Mouse (Mus musculus): ENCODE measurements around the gene A930002H24Rik. TPM values are rescaled to one million over a fixed set of nuclear protein-coding genes. Genes with fewer than 3 reads are reported as not detected.

A930002H24Rik gene
- polyA plus RNA-seq (2012; rRNA removed) = 3.7 and 5.0 TPM in 2 replicates

DNA sequence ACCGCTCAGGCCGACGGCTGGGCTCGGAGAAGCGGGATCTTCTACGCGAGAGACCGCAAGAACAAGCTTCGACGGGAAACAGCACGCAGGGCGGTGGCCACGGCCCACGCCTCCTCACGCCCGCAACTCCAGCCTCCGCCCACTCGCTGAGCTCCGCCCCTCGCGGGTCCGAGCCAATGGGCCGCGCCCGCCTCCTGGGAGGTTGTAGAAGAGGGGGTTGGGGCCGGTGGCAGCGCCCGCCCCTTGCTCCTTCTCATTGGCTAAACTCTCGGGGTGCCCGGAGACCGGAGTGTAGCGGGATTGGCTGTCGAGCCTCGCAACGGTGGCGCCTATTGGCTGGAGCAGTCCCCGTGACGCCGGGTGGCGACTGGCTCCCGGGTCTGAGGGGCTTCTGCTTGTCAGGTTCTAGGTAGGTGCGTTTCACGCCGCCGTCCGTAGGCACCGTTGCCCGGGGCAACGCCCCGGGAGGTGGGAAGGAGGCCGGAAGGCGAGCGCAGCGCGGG lies at the start of gene A930002H24Rik:
Gene A930002H24Rik (minus strand): TSS at position 145 of the 503 bp plus-strand sequence.
- Histone ChIP-seq H3K27ac (ENCODE audit: control insufficient read depth, insufficient read depth, low read depth, low read length) (peak within 1 kb of the TSS; percentile 93), H3K27me3 (ENCODE audit: control insufficient read depth, insufficient read depth, low read length) (no peaks in the 10 kb centered on the region), H3K4me3 (ENCODE audit: control insufficient read depth, low read depth, low read length) (peak within 1 kb of the TSS; percentile 92), H3K4me1 (ENCODE audit: control insufficient read depth, insufficient read depth, low read length) (peaks cover 5% of the 10 kb centered on the region; the same call in 1 of the 2 replicates), H3K36me3 (ENCODE audit: control insufficient read depth, insufficient read depth, low read length) (no peaks in the 10 kb centered on the region)
- TF ChIP-seq CTCF (IDR thresholded peaks at IDR 0.05; ENCODE audit: control insufficient read depth, insufficient read depth, insufficient replicate concordance, low read depth, low read length) = no peak
- peak; percentile 93 for TF ChIP-seq POLR2A (IDR thresholded peaks at IDR 0.05; ENCODE audit: control insufficient read depth, low read depth, low read length)

DNA sequence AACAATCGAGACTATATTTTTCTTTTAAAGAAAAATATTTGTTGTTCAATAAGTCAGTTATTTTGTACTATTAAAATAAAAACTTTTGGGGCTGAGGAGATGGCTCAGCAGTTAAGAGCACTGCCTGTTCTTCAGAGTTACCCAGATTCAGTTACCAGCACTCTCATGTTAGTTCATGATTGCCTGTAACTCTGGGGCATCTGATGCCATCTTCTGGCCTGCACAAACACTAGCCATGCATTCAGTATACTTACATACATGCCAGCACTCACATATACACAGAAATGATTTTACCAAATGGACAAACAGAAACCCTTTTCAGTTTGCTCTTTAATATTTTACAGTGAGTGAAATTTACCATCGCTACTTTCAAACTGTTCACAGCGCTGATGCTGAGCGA lies 45.7 kb upstream of the A930002H24Rik start:
- Histone ChIP-seq H3K4me3 (ENCODE audit: control insufficient read depth, low read depth, low read length) (no peak overlapping the region), H3K4me1 (ENCODE audit: control insufficient read depth, insufficient read depth, low read length) (no peaks in the 10 kb centered on the region)

DNA sequence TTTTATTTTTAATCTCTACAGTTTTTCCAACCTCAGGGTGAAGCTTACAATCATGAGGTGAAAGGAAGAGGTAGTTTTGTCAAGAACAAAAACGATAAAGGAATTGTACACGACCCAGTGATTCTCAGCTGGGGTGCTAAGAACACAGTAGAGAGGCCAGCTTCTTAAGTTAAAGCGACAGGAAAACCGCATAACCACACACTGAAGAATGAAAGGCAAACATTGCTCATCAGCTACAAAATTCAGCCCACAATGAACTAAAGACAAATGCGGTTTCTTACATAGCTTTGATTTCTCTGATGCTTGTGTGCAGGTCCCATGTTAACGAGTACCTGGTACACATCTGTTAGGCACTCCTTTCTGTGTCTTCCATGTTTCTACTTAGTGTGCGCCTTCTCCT lies 33.5 kb upstream of the A930002H24Rik start:
- Histone ChIP-seq H3K27me3 (ENCODE audit: control insufficient read depth, insufficient read depth, low read length) (no peaks in the 10 kb centered on the region), H3K4me1 (ENCODE audit: control insufficient read depth, insufficient read depth, low read length) (no peaks in the 10 kb centered on the region), H3K27ac (ENCODE audit: control insufficient read depth, insufficient read depth, low read depth, low read length) (no peak overlapping the region), H3K36me3 (ENCODE audit: control insufficient read depth, insufficient read depth, low read length) (no peaks in the 10 kb centered on the region; the same call in 1 of the 2 replicates), H3K4me3 (ENCODE audit: control insufficient read depth, low read depth, low read length) (no peak overlapping the region)
- no peak for TF ChIP-seq POLR2A (IDR thresholded peaks at IDR 0.05; ENCODE audit: control insufficient read depth, low read depth, low read length)
- TF ChIP-seq CTCF (IDR thresholded peaks at IDR 0.05; ENCODE audit: control insufficient read depth, insufficient read depth, insufficient replicate concordance, low read depth, low read length) = no peak

More for the DNA sequence above, 45.7 kb upstream of the A930002H24Rik start:
- TF ChIP-seq CTCF (IDR thresholded peaks at IDR 0.05; ENCODE audit: control insufficient read depth, insufficient read depth, insufficient replicate concordance, low read depth, low read length) = no peak
- no peak for TF ChIP-seq POLR2A (IDR thresholded peaks at IDR 0.05; ENCODE audit: control insufficient read depth, low read depth, low read length)
- no peaks in the 10 kb centered on the region for H3K27me3 ChIP-seq (ENCODE audit: control insufficient read depth, insufficient read depth, low read length)
- no peaks in the 10 kb centered on the region; the same call in 1 of the 2 replicates for H3K36me3 ChIP-seq (ENCODE audit: control insufficient read depth, insufficient read depth, low read length)
- no peak overlapping the region for H3K27ac ChIP-seq (ENCODE audit: control insufficient read depth, insufficient read depth, low read depth, low read length)

DNA sequence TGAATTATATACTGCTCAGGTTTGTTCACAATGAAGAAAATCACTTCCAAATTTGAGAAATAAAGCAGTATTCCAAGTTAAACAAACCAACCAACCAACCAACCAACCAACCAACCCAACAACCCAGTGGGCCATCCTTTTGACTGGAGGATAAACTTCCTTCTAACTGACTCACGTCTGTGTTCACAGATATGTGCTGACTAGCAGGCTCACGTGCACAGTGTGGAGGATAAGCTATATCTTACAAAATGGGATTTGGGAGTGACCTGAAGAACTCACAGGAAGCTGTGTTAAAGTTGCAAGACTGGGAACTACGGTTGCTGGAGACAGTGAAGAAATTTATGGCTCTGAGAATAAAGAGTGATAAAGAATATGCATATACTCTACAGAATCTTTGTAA lies 32.2 kb upstream of the A930002H24Rik start:
- TF ChIP-seq POLR2A (IDR thresholded peaks at IDR 0.05; ENCODE audit: control insufficient read depth, low read depth, low read length) = no peak
- TF ChIP-seq CTCF (IDR thresholded peaks at IDR 0.05; ENCODE audit: control insufficient read depth, insufficient read depth, insufficient replicate concordance, low read depth, low read length) = no peak
- H3K27ac ChIP-seq (ENCODE audit: control insufficient read depth, insufficient read depth, low read depth, low read length) = no peak overlapping the region
- no peaks in the 10 kb centered on the region; the same call in 1 of the 2 replicates for H3K36me3 ChIP-seq (ENCODE audit: control insufficient read depth, insufficient read depth, low read length)
- H3K27me3 ChIP-seq (ENCODE audit: control insufficient read depth, insufficient read depth, low read length) = no peaks in the 10 kb centered on the region
- no peaks in the 10 kb centered on the region for H3K4me1 ChIP-seq (ENCODE audit: control insufficient read depth, insufficient read depth, low read length)
- no peak overlapping the region for H3K4me3 ChIP-seq (ENCODE audit: control insufficient read depth, low read depth, low read length)

DNA sequence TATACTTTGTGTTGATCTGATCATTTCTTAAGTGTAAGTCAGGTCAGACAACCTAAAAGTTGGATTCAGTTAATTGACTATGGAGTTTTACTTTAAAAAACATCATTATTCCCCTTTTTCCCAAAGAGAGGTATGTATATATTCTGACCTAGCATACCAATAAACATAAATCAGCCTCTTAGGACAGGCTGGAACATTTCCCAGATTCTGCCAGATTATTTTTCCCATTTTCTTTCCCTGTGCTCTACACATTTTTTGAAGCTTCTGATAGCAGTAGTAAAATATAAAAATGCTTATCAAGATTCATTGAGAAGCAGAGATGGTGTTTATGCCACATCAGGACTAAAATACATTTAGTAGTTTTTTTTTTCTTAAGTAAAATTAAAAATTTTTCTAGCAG lies 27.0 kb upstream of the A930002H24Rik start:
- no peaks in the 10 kb centered on the region for H3K4me1 ChIP-seq (ENCODE audit: control insufficient read depth, insufficient read depth, low read length)
- no peak overlapping the region for H3K4me3 ChIP-seq (ENCODE audit: control insufficient read depth, low read depth, low read length)
- no peaks in the 10 kb centered on the region for H3K27me3 ChIP-seq (ENCODE audit: control insufficient read depth, insufficient read depth, low read length)
- no peaks in the 10 kb centered on the region for H3K36me3 ChIP-seq (ENCODE audit: control insufficient read depth, insufficient read depth, low read length)
- TF ChIP-seq POLR2A (IDR thresholded peaks at IDR 0.05; ENCODE audit: control insufficient read depth, low read depth, low read length) = no peak
- TF ChIP-seq CTCF (IDR thresholded peaks at IDR 0.05; ENCODE audit: control insufficient read depth, insufficient read depth, insufficient replicate concordance, low read depth, low read length) = no peak
- no peak overlapping the region for H3K27ac ChIP-seq (ENCODE audit: control insufficient read depth, insufficient read depth, low read depth, low read length)

DNA sequence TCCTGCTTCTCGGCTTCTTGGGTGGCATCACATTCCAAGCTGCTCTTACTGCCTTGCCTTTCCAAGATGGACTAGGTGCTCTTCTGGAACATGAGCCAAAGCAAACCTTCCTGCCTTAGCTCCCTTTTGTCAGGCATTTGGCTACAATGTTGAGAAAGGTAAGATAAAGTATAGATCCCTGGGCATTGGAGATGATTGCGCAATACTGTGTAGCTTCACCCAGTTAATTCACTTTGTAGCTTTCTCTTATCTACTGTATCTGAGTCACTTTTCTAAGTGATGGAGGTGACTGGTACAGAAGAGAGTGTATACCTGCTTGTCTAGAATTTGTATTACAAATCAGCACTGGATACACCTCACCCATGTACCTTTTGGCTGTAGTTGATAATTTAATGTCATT lies 23.4 kb upstream of the A930002H24Rik start:
- Histone ChIP-seq H3K36me3 (ENCODE audit: control insufficient read depth, insufficient read depth, low read length) (no peaks in the 10 kb centered on the region), H3K27me3 (ENCODE audit: control insufficient read depth, insufficient read depth, low read length) (no peaks in the 10 kb centered on the region), H3K4me3 (ENCODE audit: control insufficient read depth, low read depth, low read length) (no peak overlapping the region), H3K4me1 (ENCODE audit: control insufficient read depth, insufficient read depth, low read length) (no peaks in the 10 kb centered on the region), H3K27ac (ENCODE audit: control insufficient read depth, insufficient read depth, low read depth, low read length) (no peak overlapping the region)
- TF ChIP-seq POLR2A (IDR thresholded peaks at IDR 0.05; ENCODE audit: control insufficient read depth, low read depth, low read length) (no peak), CTCF (IDR thresholded peaks at IDR 0.05; ENCODE audit: control insufficient read depth, insufficient read depth, insufficient replicate concordance, low read depth, low read length) (no peak)

DNA sequence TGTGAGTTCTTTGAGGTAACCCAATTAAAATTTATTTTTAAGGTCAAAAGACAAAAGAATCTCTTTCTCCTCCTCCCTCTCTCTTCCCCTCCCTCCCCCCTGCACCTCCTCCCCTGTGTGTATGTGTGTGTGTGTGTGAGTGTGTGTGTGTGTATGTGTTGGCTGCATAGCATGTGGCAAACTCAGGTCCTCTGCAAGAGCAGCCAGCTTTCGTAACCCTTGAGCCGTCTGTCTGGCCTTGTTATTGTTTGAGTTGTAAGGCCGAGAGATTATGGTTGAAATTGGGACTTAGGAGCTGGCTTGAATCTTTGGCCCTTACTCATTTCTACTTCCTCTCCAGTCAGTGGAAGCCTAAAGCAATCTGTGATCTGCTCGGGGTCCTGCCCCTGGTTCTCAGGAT lies 16.4 kb upstream of the A930002H24Rik start:
- H3K27ac ChIP-seq (ENCODE audit: control insufficient read depth, insufficient read depth, low read depth, low read length) = no peak overlapping the region
- H3K4me3 ChIP-seq (ENCODE audit: control insufficient read depth, low read depth, low read length) = no peak overlapping the region
- TF ChIP-seq POLR2A (IDR thresholded peaks at IDR 0.05; ENCODE audit: control insufficient read depth, low read depth, low read length) (no peak), CTCF (IDR thresholded peaks at IDR 0.05; ENCODE audit: control insufficient read depth, insufficient read depth, insufficient replicate concordance, low read depth, low read length) (no peak)
- H3K36me3 ChIP-seq (ENCODE audit: control insufficient read depth, insufficient read depth, low read length) = no peaks in the 10 kb centered on the region
- no peaks in the 10 kb centered on the region for H3K4me1 ChIP-seq (ENCODE audit: control insufficient read depth, insufficient read depth, low read length)
- H3K27me3 ChIP-seq (ENCODE audit: control insufficient read depth, insufficient read depth, low read length) = no peaks in the 10 kb centered on the region
